Mouse (Mus musculus) brown adipose tissue, adult 24 weeks (tissue): ENCODE results near the gene Lipt2. TPM values are rescaled to one million over a fixed set of nuclear protein-coding genes. Genes with fewer than 3 reads are reported as not detected.

Experiments used
- H3K27ac ChIP-seq: fragments of 200-500 bp; replicated peaks from 2 replicates; pipeline ENCODE4 v1.5.1; 2012; ENCODE audit warnings: low read depth, mild to moderate bottlenecking, low read length
- H3K4me1 ChIP-seq: fragments of 200-500 bp; 2 replicates; pipeline ENCODE4 v1.6.1; 2012; ENCODE audit warnings: low read length, mixed read lengths; ENCODE audit not compliant: control insufficient read depth, insufficient read depth, insufficient read length
- H3K4me3 ChIP-seq: fragments of 200-500 bp; 2 replicates; pipeline ENCODE4 v1.5.1; 2012; ENCODE audit warnings: low read depth, mild to moderate bottlenecking, low read length, moderate library complexity; ENCODE audit not compliant: insufficient read depth
- polyA plus RNA-seq: library from polyadenylated mRNA; stranded (reverse); fragments of >200 nt; gene quantifications from 2 replicates; pipeline ENCODE4 v1.2.4, GENCODE M21; 2012; ENCODE audit not compliant: missing spikeins, insufficient read depth, insufficient read length

The Lipt2 gene
- polyA plus RNA-seq: 5.9 and 12.3 TPM in 2 replicates

- H3K27ac ChIP-seq: peak within 1 kb of the TSS; percentile 47
- peak within 1 kb of the TSS; percentile 75 for H3K4me3 ChIP-seq
- no peaks in the 10 kb centered on the region for H3K4me1 ChIP-seq
These were observed at the start of gene Lipt2 for GRCm38 (mm10) chr7:100159105-100159841. TSS of gene Lipt2 (plus strand) at chr7:100159277.

DNA sequence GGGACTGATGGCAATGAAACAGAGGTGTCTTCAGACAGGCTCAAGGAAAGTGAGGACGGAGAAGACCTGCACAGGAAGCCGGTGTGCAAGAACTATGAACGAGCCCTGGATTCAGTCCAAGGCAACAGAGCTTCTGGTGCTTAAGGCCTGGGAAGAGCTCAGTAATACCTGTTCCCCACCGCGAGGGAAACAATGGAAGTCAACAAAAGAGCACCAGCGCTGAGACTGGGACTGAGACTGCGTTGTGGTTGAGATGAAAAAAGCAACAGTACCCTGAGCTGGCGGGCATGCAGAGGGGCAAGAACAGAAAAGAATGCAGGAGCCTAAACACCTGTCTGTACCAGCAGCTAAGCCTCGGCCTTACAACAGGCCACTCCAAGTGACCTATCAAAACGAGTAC lies 47.6 kb upstream of the Lipt2 start:
- H3K27ac ChIP-seq: no peak overlapping the region
- no peak overlapping the region for H3K4me3 ChIP-seq
- no peaks in the 10 kb centered on the region for H3K4me1 ChIP-seq

DNA sequence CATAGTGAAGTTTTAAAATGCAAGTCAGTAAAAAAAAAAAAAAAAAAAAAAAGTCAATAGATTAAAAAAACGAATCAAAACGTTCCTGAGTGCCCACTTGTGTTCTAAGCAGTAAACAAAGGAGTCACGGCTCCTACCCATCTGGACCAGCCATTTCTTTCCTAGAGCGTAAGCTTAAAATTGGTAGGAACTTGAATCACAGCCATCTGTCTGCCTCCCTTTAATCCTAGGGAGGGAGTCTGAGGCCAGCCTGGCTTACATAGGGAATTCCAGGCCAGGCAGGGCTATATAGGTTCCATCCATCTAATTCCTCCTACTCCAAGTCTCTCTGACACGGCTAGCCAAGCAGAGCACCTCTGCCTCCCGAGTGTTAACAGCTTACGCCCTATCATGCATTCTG lies 45.3 kb upstream of the Lipt2 start:
- no peak overlapping the region for H3K27ac ChIP-seq
- no peak overlapping the region for H3K4me3 ChIP-seq
- no peaks in the 10 kb centered on the region for H3K4me1 ChIP-seq

DNA sequence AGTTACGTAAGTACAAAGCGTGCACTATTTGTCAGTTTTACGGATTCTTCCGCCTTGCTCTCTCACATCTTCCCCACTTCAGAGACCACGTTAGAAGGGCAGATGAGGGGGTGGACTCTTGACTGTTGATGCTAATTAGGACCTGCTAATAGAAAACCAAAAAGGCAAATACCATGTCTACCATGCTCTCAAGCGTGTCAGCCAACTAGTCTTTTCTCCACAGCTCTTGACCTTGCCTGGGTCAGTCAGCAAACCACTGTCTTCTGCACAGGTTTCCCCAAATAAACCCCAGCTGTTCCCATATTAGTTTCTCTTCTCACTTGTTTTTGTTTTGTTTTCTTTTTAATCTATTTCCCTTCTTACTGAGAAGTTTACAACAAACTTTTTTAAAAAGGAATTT lies 44.8 kb upstream of the Lipt2 start:
- Histone ChIP-seq H3K4me1 (no peaks in the 10 kb centered on the region), H3K27ac (no peak overlapping the region), H3K4me3 (no peak overlapping the region)

DNA sequence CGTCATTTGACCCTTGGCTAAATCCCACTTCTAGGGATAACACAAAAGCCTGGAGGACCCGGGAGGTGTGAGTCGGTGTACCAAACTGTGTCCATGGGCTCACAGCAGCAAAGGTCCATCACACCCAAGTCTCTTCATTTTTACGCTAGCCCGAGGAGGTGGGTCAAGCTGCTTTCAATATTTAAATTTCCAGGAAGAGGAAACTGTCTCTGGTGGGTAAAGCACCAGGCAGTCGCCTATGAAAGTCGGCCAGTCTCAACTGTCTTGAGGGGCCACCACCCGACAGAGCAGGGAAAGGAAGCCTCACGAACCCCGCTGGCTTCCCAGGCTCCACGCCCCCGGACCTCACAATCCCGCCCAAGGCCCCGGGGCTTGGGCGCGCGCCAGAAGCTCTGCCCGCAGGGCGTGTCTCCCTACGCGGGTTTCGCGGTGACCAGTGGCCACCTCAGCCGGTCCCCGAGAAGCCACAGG lies 38.3 kb upstream of the Lipt2 start:
- H3K4me3 ChIP-seq: peak overlapping the region; percentile 79
- H3K27ac ChIP-seq: no peak overlapping the region

GRCm38 (mm10) chr7:100121376-100121789 lies 37.7 kb upstream of the Lipt2 start, which contains the start of gene Pold3:
TSS of gene Pold3 (minus strand) at chr7:100121565.
- Histone ChIP-seq H3K4me3 (peak within 1 kb of the TSS; percentile 79), H3K27ac (peak within 1 kb of the TSS; percentile 57), H3K4me1 (no peaks in the 10 kb centered on the region)

More for the DNA sequence above, 38.3 kb upstream of the Lipt2 start:
- H3K4me1 ChIP-seq: no peaks in the 10 kb centered on the region

DNA sequence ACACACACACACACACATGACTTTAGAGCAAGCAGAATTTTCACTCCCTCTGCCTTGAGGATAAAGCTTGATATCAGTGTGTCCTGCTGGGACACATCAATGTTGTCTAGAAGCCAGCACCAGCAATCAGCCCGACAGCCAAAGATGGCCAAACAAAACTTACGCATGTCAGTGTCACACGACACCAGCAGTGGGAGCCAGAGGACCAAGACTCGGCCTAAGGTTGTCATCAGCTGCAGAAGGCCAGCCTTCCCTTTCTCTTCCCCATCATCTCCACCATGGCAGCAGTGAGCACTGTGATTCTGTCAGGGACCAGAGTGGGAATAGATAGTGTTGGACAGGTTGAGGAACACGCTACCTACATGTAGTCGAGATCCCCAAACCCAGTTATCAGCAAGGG lies 35.6 kb upstream of the Lipt2 start:
- Histone ChIP-seq H3K4me1 (no peaks in the 10 kb centered on the region), H3K4me3 (no peak overlapping the region), H3K27ac (no peak overlapping the region)

- Histone ChIP-seq H3K4me1 (no peaks in the 10 kb centered on the region), H3K4me3 (no peak overlapping the region), H3K27ac (no peak overlapping the region)
These were observed 34.9 kb upstream of the Lipt2 start for GRCm38 (mm10) chr7:100124211-100124610.

DNA sequence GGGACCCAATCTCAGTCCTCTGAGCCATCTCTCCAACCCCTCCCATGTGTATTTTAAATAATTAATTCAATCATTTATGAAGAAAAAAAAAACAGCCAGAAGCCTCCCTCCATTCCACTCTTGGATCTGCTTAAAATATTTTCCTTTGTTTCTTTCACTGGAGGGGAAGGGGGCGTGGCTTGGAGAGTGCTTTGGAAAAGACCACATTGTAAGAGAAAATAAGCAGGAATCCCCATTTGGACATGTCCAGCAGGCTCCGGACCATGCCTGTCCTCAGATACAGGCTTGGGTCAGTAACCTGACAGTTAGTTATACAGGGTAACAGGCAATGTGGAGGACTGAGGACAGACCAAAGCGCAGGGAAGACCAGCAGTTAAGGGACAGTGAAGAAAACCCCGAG lies 33.9 kb upstream of the Lipt2 start:
- no peaks in the 10 kb centered on the region for H3K4me1 ChIP-seq
- H3K27ac ChIP-seq: 0 out of 2 replicates have a peak overlapping the region, but pooled peaks have one; percentile 1
- no peak overlapping the region for H3K4me3 ChIP-seq

DNA sequence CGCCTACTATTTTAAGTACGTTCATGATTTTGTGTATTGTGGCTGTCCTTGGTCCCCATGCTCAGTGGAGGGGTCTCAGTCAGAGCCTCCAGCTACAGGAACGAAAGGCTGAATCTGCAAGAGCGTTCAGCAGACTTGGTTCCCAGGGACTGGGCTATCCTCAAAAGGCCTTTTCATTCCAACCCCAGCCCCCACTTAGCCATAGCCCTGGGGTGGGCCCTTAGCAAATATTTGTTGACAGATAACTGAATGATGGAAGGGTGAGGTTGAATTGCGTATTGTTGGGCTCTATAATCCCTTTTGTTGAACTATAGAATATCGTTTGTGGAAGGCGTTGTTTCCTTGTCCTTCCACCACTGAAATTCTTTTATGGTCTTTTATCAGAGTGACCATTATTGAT lies 32.6 kb upstream of the Lipt2 start:
- H3K27ac ChIP-seq: no peak overlapping the region
- no peaks in the 10 kb centered on the region for H3K4me1 ChIP-seq
- no peak overlapping the region for H3K4me3 ChIP-seq

DNA sequence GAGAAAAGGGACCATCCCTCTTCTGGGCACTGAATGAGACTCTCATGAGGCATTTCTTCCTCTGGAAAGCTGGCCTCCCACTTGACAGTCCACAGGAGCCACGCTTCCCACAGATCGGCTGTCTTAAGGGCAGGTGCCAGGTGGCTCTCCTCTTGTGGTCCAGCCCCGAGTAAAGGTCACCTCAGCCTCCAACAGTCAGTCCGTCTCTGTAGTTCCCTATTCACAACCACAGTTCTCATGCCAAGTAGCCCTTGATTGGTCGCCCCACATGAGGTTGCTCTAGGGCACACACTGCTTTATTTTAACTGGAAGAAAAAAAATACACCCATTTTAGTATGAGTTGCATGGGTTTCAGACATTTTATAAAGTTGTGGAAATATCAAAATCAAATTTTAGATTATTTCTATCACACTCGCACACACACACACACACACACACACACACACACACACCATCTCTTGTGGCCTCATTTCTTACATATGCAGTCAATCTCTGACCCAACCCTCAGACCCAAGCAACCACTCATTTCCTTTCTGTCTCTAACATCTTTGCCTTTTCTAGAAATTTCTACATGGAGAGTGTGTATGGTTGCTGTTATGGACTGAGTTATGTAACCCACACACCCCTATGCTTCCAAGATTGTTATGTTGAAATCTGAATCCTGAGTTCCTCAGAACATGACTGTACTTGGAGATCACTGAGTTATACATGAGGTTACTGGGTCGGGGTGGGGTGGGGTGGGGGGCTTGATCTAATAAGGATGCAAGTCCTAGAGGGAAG lies 30.6 kb upstream of the Lipt2 start:
- Histone ChIP-seq H3K4me1 (no peaks in the 10 kb centered on the region), H3K27ac (no peak overlapping the region), H3K4me3 (no peak overlapping the region)

DNA sequence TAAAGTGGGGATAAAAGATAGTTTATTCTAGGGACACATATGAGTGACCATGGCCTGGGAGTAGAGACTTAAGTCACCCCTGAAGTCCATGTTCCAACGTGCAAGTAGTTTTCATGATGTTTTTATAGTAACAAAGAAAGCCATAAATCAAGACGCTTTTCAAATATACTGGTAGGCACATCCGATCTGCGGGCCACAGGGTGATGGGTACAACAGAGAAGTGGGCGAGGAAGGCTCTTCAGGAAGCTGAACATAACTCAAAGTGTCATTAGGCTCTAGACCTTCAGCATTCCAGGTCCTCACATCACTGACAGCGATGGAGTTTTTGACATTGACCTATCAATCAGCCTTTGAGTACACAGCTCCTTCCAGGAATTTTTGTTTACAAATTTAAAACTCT lies 28.5 kb upstream of the Lipt2 start:
- Histone ChIP-seq H3K4me1 (no peaks in the 10 kb centered on the region), H3K27ac (no peak overlapping the region), H3K4me3 (no peak overlapping the region)

DNA sequence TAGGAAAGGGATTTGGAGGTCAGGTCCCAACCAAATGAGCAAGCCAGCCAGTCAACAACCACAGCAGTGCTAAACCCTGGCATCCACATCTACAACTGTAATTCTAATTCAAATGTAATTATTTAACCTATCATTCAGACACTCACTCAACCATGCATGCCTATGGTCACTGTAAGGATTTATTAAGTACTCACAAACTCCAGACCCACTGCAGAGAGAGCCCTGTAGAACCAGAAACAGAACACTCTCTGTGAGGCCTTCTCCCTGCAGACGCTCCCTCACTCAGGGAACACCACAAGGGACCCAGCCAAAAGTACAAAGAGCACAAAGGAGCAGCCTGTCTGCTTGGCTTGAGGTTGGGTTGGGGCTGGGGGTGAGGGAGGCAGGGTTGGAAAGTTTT lies 26.7 kb upstream of the Lipt2 start:
- no peak overlapping the region for H3K27ac ChIP-seq
- H3K4me3 ChIP-seq: no peak overlapping the region
- H3K4me1 ChIP-seq: no peaks in the 10 kb centered on the region

DNA sequence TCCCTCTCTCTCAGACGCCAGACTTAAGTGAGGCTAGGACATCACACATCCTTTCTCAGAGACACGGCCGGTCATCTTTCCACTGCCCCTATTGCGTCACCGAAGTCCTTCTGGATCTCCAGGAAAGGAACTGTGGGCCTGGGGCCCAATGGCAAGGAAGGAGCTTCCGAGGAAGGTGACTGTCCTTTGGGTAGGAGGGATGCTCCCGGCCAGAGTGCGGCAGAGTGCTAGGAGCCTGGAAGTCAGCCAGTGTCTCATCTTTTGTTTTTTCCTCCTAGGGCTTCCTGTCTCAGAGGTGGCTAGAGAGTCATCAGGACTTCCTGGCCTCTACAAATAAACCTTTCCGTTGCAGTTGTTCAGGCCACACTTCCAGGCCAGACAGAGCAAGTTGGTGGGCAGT lies 22.0 kb upstream of the Lipt2 start:
- H3K4me3 ChIP-seq: no peak overlapping the region
- H3K27ac ChIP-seq: no peak overlapping the region
- no peaks in the 10 kb centered on the region for H3K4me1 ChIP-seq

GRCm38 (mm10) chr7:100138075-100138474 lies 21.0 kb upstream of the Lipt2 start:
- no peak overlapping the region for H3K4me3 ChIP-seq
- no peak overlapping the region for H3K27ac ChIP-seq
- H3K4me1 ChIP-seq: no peaks in the 10 kb centered on the region
